Mouse (Mus musculus) olfactory bulb, adult 2 months (tissue): ENCODE measurements at regions not wholly inside any gene's neighbourhood (a gene's known extent, or its start where the extent isn't known, plus 50 kb on each side); places are given as distances from the start of the nearest gene placed in this dataset.

Source experiments
- CTCF ChIP-seq: fragments of 200-500 bp; IDR thresholded peaks from 2 replicates; pipeline ENCODE4 v1.5.1; 2012; ENCODE audit warnings: low read depth, mild to moderate bottlenecking, low read length, moderate library complexity; ENCODE audit not compliant: insufficient read depth
- POLR2A ChIP-seq: fragments of 200-500 bp; IDR thresholded peaks from 2 replicates; pipeline ENCODE4 v1.6.1; 2012; ENCODE audit warnings: mild to moderate bottlenecking, low read depth, low read length, moderate library complexity; ENCODE audit not compliant: insufficient read depth

GRCm38 (mm10) chr10:99328568-99328967, 65.5 kb downstream of the Dusp6 start:
- TF ChIP-seq POLR2A (no peak), CTCF (no peak)
